Mouse (Mus musculus): ENCODE data around the gene Poln. TPM values are rescaled to one million over a fixed set of nuclear protein-coding genes. Genes with fewer than 3 reads are reported as not detected.

Poln gene
- polyA plus RNA-seq, 1 experiment from 2014 or later = 0.42 TPM

GRCm38 (mm10) chr5:34202006-34202405 lies 32.8 kb upstream of the Poln start:
- WGBS = 93% methylated on average over 4 of the region's 4 CpGs
- no peak overlapping the region for H3K9ac ChIP-seq (ENCODE audit: low read length)
- no peaks in the 10 kb centered on the region for H3K4me1 ChIP-seq (ENCODE audit: control insufficient read depth, insufficient read depth, low read length)
- ATAC-seq (ENCODE audit: insufficient read depth, low FRiP score, low TSS enrichment) (no peak), DNase-seq (ENCODE audit: low spot score) (no peak)
- H3K4me3 ChIP-seq (ENCODE audit: low read depth, low read length) = no peak overlapping the region
- no peak overlapping the region for H3K27ac ChIP-seq (ENCODE audit: low read depth, low read length)
- no peaks in the 10 kb centered on the region for H3K36me3 ChIP-seq (ENCODE audit: control insufficient read depth, insufficient read depth, low read length)
- no peaks in the 10 kb centered on the region for H3K27me3 ChIP-seq (ENCODE audit: control insufficient read depth, insufficient read depth, low read length)
- no peaks in the 10 kb centered on the region for H3K9me3 ChIP-seq (ENCODE audit: control insufficient read depth, low read length)
- H3K4me2 ChIP-seq (ENCODE audit: low read depth) = no peak overlapping the region

- Histone ChIP-seq H3K9me3 (ENCODE audit: control insufficient read depth, low read length) (no peaks in the 10 kb centered on the region), H3K4me3 (ENCODE audit: low read depth, low read length) (no peak overlapping the region), H3K9ac (ENCODE audit: low read length) (no peak overlapping the region), H3K4me2 (ENCODE audit: low read depth) (no peak overlapping the region), H3K4me1 (ENCODE audit: control insufficient read depth, insufficient read depth, low read length) (no peaks in the 10 kb centered on the region), H3K27ac (ENCODE audit: low read depth, low read length) (no peak overlapping the region), H3K36me3 (ENCODE audit: control insufficient read depth, insufficient read depth, low read length) (no peaks in the 10 kb centered on the region), H3K27me3 (ENCODE audit: control insufficient read depth, insufficient read depth, low read length) (no peaks in the 10 kb centered on the region)
- 77% methylated on average over 2 of the region's 2 CpGs for WGBS
- ATAC-seq (ENCODE audit: insufficient read depth, low FRiP score, low TSS enrichment) (no peak), DNase-seq (ENCODE audit: low spot score) (no peak)
Measured at GRCm38 (mm10) chr5:34201396-34201795, 32.1 kb upstream of the Poln start.

- no peaks in the 10 kb centered on the region for H3K27me3 ChIP-seq (ENCODE audit: control insufficient read depth, insufficient read depth, low read length)
- no peak overlapping the region for H3K27ac ChIP-seq (ENCODE audit: low read depth, low read length)
- H3K4me1 ChIP-seq (ENCODE audit: control insufficient read depth, insufficient read depth, low read length) = no peaks in the 10 kb centered on the region
- DNase-seq (ENCODE audit: low spot score) = no peak
- no peaks in the 10 kb centered on the region for H3K9me3 ChIP-seq (ENCODE audit: control insufficient read depth, low read length)
- WGBS = 90% methylated on average over 6 of the region's 6 CpGs
- no peak overlapping the region for H3K9ac ChIP-seq (ENCODE audit: low read length)
- no peaks in the 10 kb centered on the region for H3K36me3 ChIP-seq (ENCODE audit: control insufficient read depth, insufficient read depth, low read length)
- ATAC-seq (ENCODE audit: insufficient read depth, low FRiP score, low TSS enrichment) = no peak
- H3K4me2 ChIP-seq (ENCODE audit: low read depth) = no peak overlapping the region
- H3K4me3 ChIP-seq (ENCODE audit: low read depth, low read length) = no peak overlapping the region
Measured at GRCm38 (mm10) chr5:34198615-34199014, 29.4 kb upstream of the Poln start.

- no peak for DNase-seq (ENCODE audit: low spot score)
- no peaks in the 10 kb centered on the region for H3K4me1 ChIP-seq (ENCODE audit: control insufficient read depth, insufficient read depth, low read length)
- no peaks in the 10 kb centered on the region for H3K36me3 ChIP-seq (ENCODE audit: control insufficient read depth, insufficient read depth, low read length)
- WGBS = 79% methylated on average over 4 of the region's 4 CpGs
- ATAC-seq (ENCODE audit: insufficient read depth, low FRiP score, low TSS enrichment) = no peak
- no peak overlapping the region for H3K4me3 ChIP-seq (ENCODE audit: low read depth, low read length)
- H3K9me3 ChIP-seq (ENCODE audit: control insufficient read depth, low read length) = no peaks in the 10 kb centered on the region
- no peaks in the 10 kb centered on the region for H3K27me3 ChIP-seq (ENCODE audit: control insufficient read depth, insufficient read depth, low read length)
- no peak overlapping the region for H3K4me2 ChIP-seq (ENCODE audit: low read depth)
- no peak overlapping the region for H3K9ac ChIP-seq (ENCODE audit: low read length)
- H3K27ac ChIP-seq (ENCODE audit: low read depth, low read length) = no peak overlapping the region
Measured at GRCm38 (mm10) chr5:34197243-34197642, 28.0 kb upstream of the Poln start.

- WGBS = 80% methylated on average over 7 of the region's 7 CpGs
- ATAC-seq (ENCODE audit: insufficient read depth, low FRiP score, low TSS enrichment) = no peak
Measured at GRCm38 (mm10) chr5:34196423-34196822, 27.2 kb upstream of the Poln start.

GRCm38 (mm10) chr5:34195786-34196185 lies 26.5 kb upstream of the Poln start:
- no peak for ATAC-seq (ENCODE audit: insufficient read depth, low FRiP score, low TSS enrichment)
- Histone ChIP-seq H3K9ac (ENCODE audit: low read length) (no peak overlapping the region), H3K4me2 (ENCODE audit: low read depth) (no peak overlapping the region), H3K4me1 (ENCODE audit: control insufficient read depth, insufficient read depth, low read length) (no peaks in the 10 kb centered on the region), H3K36me3 (ENCODE audit: control insufficient read depth, insufficient read depth, low read length) (no peaks in the 10 kb centered on the region), H3K27me3 (ENCODE audit: control insufficient read depth, insufficient read depth, low read length) (no peaks in the 10 kb centered on the region), H3K4me3 (ENCODE audit: low read depth, low read length) (no peak overlapping the region), H3K9me3 (ENCODE audit: control insufficient read depth, low read length) (no peaks in the 10 kb centered on the region), H3K27ac (ENCODE audit: low read depth, low read length) (no peak overlapping the region)
- 91% methylated on average over 12 of the region's 12 CpGs for WGBS
- DNase-seq (ENCODE audit: low spot score) = no peak

More at GRCm38 (mm10) chr5:34196423-34196822, 27.2 kb upstream of the Poln start:
- Histone ChIP-seq H3K9me3 (ENCODE audit: control insufficient read depth, low read length) (no peaks in the 10 kb centered on the region), H3K36me3 (ENCODE audit: control insufficient read depth, insufficient read depth, low read length) (no peaks in the 10 kb centered on the region), H3K9ac (ENCODE audit: low read length) (no peak overlapping the region), H3K4me3 (ENCODE audit: low read depth, low read length) (no peak overlapping the region), H3K27ac (ENCODE audit: low read depth, low read length) (no peak overlapping the region), H3K4me2 (ENCODE audit: low read depth) (no peak overlapping the region), H3K27me3 (ENCODE audit: control insufficient read depth, insufficient read depth, low read length) (no peaks in the 10 kb centered on the region), H3K4me1 (ENCODE audit: control insufficient read depth, insufficient read depth, low read length) (no peaks in the 10 kb centered on the region)
- no peak for DNase-seq (ENCODE audit: low spot score)

GRCm38 (mm10) chr5:34194975-34195662 lies 25.9 kb upstream of the Poln start:
- 85% methylated on average over 6 of the region's 6 CpGs for WGBS
- Histone ChIP-seq H3K4me1 (ENCODE audit: control insufficient read depth, insufficient read depth, low read length) (no peaks in the 10 kb centered on the region), H3K36me3 (ENCODE audit: control insufficient read depth, insufficient read depth, low read length) (no peaks in the 10 kb centered on the region)

GRCm38 (mm10) chr5:34194426-34194825 lies 25.2 kb upstream of the Poln start:
- Histone ChIP-seq H3K9ac (ENCODE audit: low read length) (no peak overlapping the region), H3K27ac (ENCODE audit: low read depth, low read length) (no peak overlapping the region), H3K4me3 (ENCODE audit: low read depth, low read length) (no peak overlapping the region), H3K9me3 (ENCODE audit: control insufficient read depth, low read length) (no peaks in the 10 kb centered on the region), H3K4me1 (ENCODE audit: control insufficient read depth, insufficient read depth, low read length) (no peaks in the 10 kb centered on the region), H3K27me3 (ENCODE audit: control insufficient read depth, insufficient read depth, low read length) (no peaks in the 10 kb centered on the region), H3K36me3 (ENCODE audit: control insufficient read depth, insufficient read depth, low read length) (no peaks in the 10 kb centered on the region), H3K4me2 (ENCODE audit: low read depth) (no peak overlapping the region)
- no peak for ATAC-seq (ENCODE audit: insufficient read depth, low FRiP score, low TSS enrichment)
- 42% methylated on average over 1 of the region's 1 CpGs for WGBS
- DNase-seq (ENCODE audit: low spot score) = no peak

More at GRCm38 (mm10) chr5:34194975-34195662, 25.9 kb upstream of the Poln start:
- no peak for DNase-seq (ENCODE audit: low spot score)
- Histone ChIP-seq H3K9me3 (ENCODE audit: control insufficient read depth, low read length) (no peaks in the 10 kb centered on the region), H3K4me3 (ENCODE audit: low read depth, low read length) (no peak overlapping the region), H3K27me3 (ENCODE audit: control insufficient read depth, insufficient read depth, low read length) (no peaks in the 10 kb centered on the region), H3K4me2 (ENCODE audit: low read depth) (no peak overlapping the region), H3K9ac (ENCODE audit: low read length) (no peak overlapping the region), H3K27ac (ENCODE audit: low read depth, low read length) (no peak overlapping the region)
- no peak for ATAC-seq (ENCODE audit: insufficient read depth, low FRiP score, low TSS enrichment)

- no peak overlapping the region for H3K4me2 ChIP-seq (ENCODE audit: low read depth)
- no peaks in the 10 kb centered on the region for H3K9me3 ChIP-seq (ENCODE audit: control insufficient read depth, low read length)
- no peaks in the 10 kb centered on the region for H3K36me3 ChIP-seq (ENCODE audit: control insufficient read depth, insufficient read depth, low read length)
- H3K4me1 ChIP-seq (ENCODE audit: control insufficient read depth, insufficient read depth, low read length) = peaks cover 6% of the 10 kb centered on the region
- no peak overlapping the region for H3K27ac ChIP-seq (ENCODE audit: low read depth, low read length)
- H3K9ac ChIP-seq (ENCODE audit: low read length) = no peak overlapping the region
- 73% methylated on average over 4 of the region's 4 CpGs for WGBS
- ATAC-seq (ENCODE audit: insufficient read depth, low FRiP score, low TSS enrichment) (no peak), DNase-seq (ENCODE audit: low spot score) (no peak)
- H3K27me3 ChIP-seq (ENCODE audit: control insufficient read depth, insufficient read depth, low read length) = no peaks in the 10 kb centered on the region
- H3K4me3 ChIP-seq (ENCODE audit: low read depth, low read length) = no peak overlapping the region
Measured at GRCm38 (mm10) chr5:34191843-34192242, 22.6 kb upstream of the Poln start.

Measured in neural tube, embryonic 11.5 days (tissue).